Mouse (Mus musculus): ENCODE results near the gene Fam83b.

The Fam83b gene

GRCm38 (mm10) chr9:76566515-76567280 lies at the start of gene Fam83b:
Gene Fam83b, minus strand, starts transcription at chr9:76567116.
- DNase-seq, result peak; percentile 14

GRCm38 (mm10) chr9:76614165-76614564 lies 47.2 kb upstream of the Fam83b start:
- DNase-seq, result no peak

GRCm38 (mm10) chr9:76603744-76604143 lies 36.8 kb upstream of the Fam83b start:
- no peak for DNase-seq

- DNase-seq, result no peak
Observed at GRCm38 (mm10) chr9:76602874-76603273, 36.0 kb upstream of the Fam83b start.

DNA sequence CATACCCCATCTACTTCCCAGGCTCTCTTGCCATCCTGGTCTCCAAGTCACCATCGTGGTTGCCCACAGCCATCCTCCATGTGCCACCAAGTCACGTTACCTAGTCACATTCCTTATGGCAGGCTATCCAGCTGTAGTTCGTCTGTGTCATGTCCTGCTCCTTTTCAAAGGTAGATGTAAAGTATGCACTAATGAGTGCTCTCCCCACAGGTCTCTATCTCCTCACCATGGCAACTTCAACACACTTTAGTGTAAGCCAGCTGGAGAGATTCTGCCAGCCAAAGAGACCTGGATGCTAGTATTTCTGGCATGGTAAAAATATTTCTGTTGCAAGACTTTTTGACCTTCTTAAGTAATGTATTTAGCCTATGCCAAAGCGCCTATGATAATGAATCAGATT lies 30.5 kb upstream of the Fam83b start:
- DNase-seq, result no peak

DNA sequence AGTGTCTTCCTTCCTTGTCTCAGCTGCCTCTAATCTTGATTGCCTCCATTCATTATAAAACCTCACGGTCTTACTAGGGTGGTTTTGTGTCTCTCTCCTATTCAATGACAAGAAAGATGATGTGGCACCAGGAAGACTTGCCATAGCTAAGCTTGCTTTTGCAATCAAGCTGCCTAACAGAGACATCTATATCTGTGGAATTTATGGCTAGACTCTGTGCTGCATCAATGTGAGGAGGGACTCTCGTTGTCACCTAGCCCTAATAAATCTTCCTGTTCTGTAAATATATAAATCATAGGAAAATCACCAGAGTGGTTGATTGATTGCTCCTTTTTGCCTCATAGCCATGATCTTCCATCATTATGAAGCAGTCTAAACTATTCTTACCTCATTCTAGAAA lies 26.9 kb upstream of the Fam83b start:
- no peak for DNase-seq

DNA sequence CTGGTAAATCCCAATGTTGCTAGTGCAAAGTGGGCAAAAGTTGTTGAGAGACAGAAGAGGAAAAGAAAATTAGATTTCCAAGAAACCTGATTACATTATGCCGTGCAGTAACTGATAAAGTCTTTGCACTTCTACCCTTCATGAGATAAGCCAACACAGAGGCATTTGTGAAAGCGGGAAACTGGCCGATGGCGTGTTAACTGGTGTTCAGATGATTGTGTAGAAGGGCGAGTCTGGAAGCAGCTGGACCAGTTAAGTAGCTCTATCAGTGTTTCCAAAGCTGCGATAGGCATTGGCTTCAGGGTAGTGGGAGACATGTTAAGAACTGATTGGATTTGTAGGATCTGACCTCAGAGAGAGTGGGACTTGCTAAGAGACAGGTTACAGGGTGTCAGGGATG lies 17.0 kb upstream of the Fam83b start:
- no peak for DNase-seq

DNA sequence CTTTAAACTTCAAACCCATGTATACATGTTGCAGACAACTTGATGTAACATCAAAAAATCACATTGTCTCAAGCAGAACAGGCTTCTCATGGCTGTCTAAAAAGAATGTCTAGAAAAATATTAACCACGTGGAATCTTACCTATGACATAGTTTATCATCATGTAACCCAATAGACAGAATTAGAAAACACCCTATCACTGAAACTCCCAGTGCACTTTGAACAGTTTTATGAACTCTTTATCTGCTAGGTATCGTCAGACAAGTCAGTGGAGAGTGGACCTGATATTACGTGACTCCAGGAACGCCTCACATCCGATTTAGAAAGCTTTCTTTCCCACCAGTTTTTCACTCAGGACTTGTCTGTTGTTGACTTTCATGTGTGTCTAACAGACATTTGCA lies 15.1 kb upstream of the Fam83b start:
- no peak for DNase-seq

GRCm38 (mm10) chr9:76567281-76567655 lies 352 bp upstream of the Fam83b start:
- DNase-seq, result no peak

- DNase-seq, result no peak
Observed at GRCm38 (mm10) chr9:76565656-76566055, 1.3 kb downstream of the Fam83b start.

DNA sequence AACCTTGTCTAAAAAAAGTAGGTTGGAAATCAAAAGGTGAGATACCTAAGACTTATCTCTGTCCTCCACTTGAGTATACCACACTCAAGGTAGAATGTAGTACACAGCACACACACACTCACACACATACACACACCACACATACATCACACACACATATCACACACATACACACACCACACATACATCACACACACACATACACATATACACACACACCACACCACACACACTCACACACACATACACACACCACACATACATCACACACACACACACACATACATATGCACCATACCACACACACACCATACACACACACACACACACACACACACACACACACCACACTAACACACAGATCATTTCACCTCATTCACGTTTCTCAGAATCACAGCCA lies 2.8 kb downstream of the Fam83b start:
- no peak for DNase-seq

GRCm38 (mm10) chr9:76562794-76563193 lies 4.1 kb downstream of the Fam83b start:
- no peak for DNase-seq

- no peak for DNase-seq
Observed at GRCm38 (mm10) chr9:76559240-76559639, 7.7 kb downstream of the Fam83b start.

DNA sequence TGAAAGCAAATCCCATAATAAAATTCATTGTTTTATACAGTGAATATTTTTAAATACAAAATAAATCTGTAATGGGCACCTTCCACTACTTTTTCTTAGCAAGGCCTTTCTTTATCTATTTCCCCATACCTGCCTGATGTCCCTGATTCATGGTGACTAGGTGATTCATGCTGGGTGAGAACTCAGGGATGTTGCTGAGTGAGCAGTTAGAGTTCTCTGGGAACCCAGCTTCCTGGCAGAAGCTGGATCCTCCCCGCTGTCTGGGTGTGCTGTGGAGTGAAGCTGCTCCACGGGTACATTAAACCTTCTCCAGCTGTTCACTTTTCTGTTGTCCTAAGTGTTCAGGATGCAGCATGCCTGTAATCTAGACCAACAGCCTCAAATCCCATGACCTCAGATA lies 13.2 kb downstream of the Fam83b start:
- no peak for DNase-seq

GRCm38 (mm10) chr9:76553115-76553514 lies 13.8 kb downstream of the Fam83b start:
- no peak for DNase-seq

- no peak for DNase-seq
Observed at GRCm38 (mm10) chr9:76546714-76547113, 20.2 kb downstream of the Fam83b start.

GRCm38 (mm10) chr9:76540684-76541083 lies 26.2 kb downstream of the Fam83b start:
- no peak for DNase-seq

DNA sequence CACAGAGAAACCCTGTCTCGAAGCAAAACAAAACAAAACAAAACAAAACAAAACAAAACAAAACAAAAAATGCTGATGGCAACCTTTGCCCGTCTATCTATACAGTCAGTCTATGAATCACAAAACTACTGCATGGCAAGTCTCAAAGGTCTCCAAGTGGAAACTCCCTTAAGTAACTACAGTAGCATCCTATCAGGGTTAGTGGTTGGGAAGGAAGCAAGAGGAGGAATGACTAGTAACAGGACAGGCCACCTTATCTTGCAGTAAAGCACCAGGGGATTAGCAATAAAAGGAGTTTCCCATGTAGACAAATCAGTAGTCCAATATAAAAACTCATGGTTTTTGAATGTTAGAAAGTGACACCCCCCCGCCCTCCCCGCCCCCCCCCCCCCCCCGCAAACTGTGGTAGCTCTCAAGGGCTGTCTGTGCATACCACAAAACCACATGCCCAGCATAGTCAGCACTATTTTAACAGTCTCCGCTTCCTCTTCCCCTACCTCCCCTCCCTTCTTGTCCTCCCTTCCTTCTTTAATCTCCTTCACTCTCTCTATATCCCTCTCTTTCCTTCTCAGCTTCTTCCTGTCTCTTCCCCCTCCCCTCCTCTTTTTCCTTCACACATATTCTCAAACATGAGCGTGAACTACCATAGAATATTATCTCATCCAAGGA lies 26.8 kb downstream of the Fam83b start:
- no peak for DNase-seq

GRCm38 (mm10) chr9:76539271-76539670 lies 27.6 kb downstream of the Fam83b start:
- no peak for DNase-seq

GRCm38 (mm10) chr9:76536032-76536431 lies 30.9 kb downstream of the Fam83b start:
- DNase-seq, result no peak

- no peak for DNase-seq
Observed at GRCm38 (mm10) chr9:76532403-76532802, 34.5 kb downstream of the Fam83b start.

DNA sequence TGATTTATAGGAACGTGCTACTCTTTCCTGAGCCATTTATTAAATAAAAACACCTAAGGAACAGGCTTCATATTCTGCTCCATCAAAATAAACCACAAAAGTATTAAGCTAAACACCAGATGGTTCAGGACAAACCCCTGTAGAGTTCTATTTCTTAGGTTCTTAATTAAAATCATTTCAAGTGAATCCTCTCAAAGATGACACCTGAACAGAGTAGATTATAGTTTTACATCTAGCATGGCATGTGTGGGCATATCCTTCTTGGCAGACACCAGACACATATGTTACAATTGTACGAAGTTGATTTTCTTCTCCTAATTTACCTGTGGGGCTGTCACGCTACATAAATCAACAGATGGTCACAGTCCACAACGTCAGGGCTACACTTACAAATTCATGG lies 35.5 kb downstream of the Fam83b start:
- no peak for DNase-seq

- no peak for DNase-seq
Observed at GRCm38 (mm10) chr9:76525592-76525991, 41.3 kb downstream of the Fam83b start.

DNA sequence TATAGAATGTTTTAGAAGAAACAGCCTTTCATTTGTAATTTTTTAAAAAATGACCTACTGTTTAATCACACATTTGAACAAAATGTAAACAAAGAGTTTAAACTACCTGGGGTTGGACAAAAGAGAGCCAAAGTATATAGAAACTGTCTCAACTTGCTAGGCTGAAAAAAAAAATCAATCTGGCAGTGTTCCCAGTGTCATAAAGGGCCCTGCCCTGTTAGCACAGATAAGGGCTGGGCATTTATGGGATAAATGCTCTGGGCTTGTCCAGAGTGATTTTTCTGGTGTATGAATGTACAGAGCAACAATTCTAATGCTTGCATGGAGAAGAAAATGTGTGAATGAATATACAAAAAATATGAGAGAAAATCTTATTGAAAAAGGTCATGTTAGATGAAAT lies 43.8 kb downstream of the Fam83b start:
- DNase-seq, result no peak

DNA sequence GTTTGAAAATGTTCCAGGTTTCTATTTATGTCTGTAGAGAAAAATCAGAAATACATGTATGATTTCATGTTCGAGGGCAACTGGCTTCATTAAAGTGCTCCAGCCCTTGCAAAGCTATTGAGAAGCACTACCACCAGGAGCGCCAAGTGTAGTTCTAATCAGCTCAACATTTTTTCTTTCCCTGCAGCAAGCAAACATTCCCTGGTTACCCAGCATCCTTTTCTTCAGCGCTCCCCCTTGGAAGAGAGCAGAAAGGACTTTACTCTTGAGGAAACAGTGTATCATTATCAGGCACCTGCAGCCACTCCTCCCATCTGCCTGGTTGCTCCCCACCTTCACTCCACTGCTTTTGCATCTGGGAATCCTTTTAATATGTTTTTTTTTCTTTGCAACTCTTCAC lies 45.3 kb downstream of the Fam83b start:
- no peak for DNase-seq

All from thymus, postnatal 25 days (tissue).